Mouse (Mus musculus) ES-E14 (cell line): ENCODE measurements around the gene Plekhs1.

Source experiments
- CHD2 ChIP-seq: IDR thresholded peaks from 2 replicates; pipeline ENCODE4 v1.6.1; 2014; ENCODE audit warnings: mild to moderate bottlenecking, low read depth, low read length, inconsistent platforms
- HCFC1 ChIP-seq: IDR thresholded peaks from 2 replicates; pipeline ENCODE4 v1.6.1; 2012; ENCODE audit warnings: low read length, inconsistent platforms, borderline replicate concordance; ENCODE audit not compliant: insufficient read depth
- MAFK ChIP-seq: IDR thresholded peaks from 2 replicates; pipeline ENCODE4 v1.6.1; 2014; ENCODE audit warnings: mild to moderate bottlenecking, low read depth, low read length, inconsistent platforms; ENCODE audit not compliant: insufficient read depth
- ZC3H11A ChIP-seq: IDR thresholded peaks from 2 replicates; pipeline ENCODE4 v1.6.1; 2012; ENCODE audit warnings: low read depth, mild to moderate bottlenecking, inconsistent platforms, low read length, borderline replicate concordance

- TF ChIP-seq MAFK (no peak), HCFC1 (no peak), CHD2 (no peak), ZC3H11A (no peak)
Measured at GRCm38 (mm10) chr19:56474869-56475550, 13.6 kb downstream of the Plekhs1 start.
